Mouse (Mus musculus) mammary gland, adult 2 months (tissue): ENCODE results near the gene Fig4. TPM values are rescaled to one million over a fixed set of nuclear protein-coding genes. Genes with fewer than 3 reads are reported as not detected.

ENCODE experiments used
- polyA plus RNA-seq: library from polyadenylated mRNA; depleted of rRNA; stranded (reverse); fragments of >200 nt; gene quantifications from 2 replicates; pipeline ENCODE4 v1.2.3, GENCODE M21; 2012; ENCODE audit warnings: low replicate concordance; rRNA removed

Fig4 gene
- 9.1 and 14.3 TPM in 2 replicates for polyA plus RNA-seq

GRCm38 (mm10) chr10:41302689-41303431 lies at the start of gene Fig4:
Fig4 (minus strand) TSS chr10:41303260.

DNA sequence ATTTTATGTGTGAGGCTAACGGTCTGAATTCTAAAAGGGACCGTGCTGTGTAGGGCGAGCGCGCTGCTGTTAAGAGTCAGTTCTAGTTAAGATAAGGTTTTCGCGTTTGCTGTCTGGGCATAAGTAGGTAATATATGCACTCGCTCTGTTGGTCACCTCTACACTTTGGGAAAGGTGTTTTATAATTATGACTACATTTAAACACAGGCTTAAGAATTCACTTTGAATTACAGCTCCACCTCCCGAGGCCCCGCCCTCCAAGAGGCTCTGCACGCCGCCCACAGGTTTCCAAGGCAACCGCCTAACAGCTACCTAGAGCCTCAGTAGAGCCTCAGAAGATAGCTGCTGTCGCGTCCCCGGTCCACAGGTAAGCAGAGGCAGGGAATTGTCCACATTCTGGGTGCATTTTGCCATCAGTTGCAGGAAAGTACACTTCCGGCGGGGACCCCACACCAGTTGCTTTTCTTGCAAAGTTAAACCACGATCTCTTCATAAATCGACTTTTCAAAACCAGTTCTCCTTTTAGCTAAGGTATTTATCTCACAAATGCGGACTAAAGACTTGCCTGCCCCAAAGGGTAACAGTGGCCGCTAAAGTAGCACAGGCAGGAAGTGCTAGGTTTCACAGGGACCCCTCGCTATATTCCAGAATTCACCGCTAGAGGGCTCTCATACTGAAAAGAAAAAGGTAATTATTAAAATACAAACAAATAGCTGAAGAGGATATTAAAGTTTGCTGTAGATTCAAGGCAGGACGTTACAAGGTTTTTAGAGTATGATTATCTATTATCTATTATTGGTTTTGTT lies 782 bp upstream of the Fig4 start, which contains the start of gene Ak9:
Ak9 (plus strand) TSS at position 342 of the 806 bp plus-strand sequence.

Other genes starting within 250 kb of the Fig4 start
- gene Gpr6, start 231.0 kb downstream of the Fig4 start, polyA plus RNA-seq: not detected in 2 replicates
- gene Ak9, start 720 bp upstream of the Fig4 start, polyA plus RNA-seq: not detected in 2 replicates
- gene Zbtb24, start 147.1 kb upstream of the Fig4 start, polyA plus RNA-seq: 16.6 and 17.3 TPM in 2 replicates
- 61.2 and 78.8 TPM in 2 replicates for gene Mical1, start 173.1 kb upstream of the Fig4 start, polyA plus RNA-seq
- 62.2 and 72.4 TPM in 2 replicates for gene Smpd2, start 187.1 kb upstream of the Fig4 start, polyA plus RNA-seq
- gene Ppil6, start 187.2 kb upstream of the Fig4 start, polyA plus RNA-seq: 0.17 and 0.29 TPM in 2 replicates
- gene Cd164, start 216.2 kb upstream of the Fig4 start, polyA plus RNA-seq: 291 and 680 TPM in 2 replicates